Mouse (Mus musculus): ENCODE measurements at regions not wholly inside any gene's neighbourhood (a gene's known extent, or its start where the extent isn't known, plus 50 kb on each side); places are given as distances from the start of the nearest gene placed in this dataset.
"Not testable (repeated sequence)": the region's sequence is repeated elsewhere in the genome, so short reads cannot be mapped to it uniquely, and the experiment has no call there.

GRCm38 (mm10) chr1:101901601-101902000 lies 2129.0 kb downstream of the Cntnap5b start:
- not testable (repeated sequence) for TF ChIP-seq CTCF (conservative IDR thresholded peaks at IDR 0.05; ENCODE audit: low read length); POU5F1 (IDR thresholded peaks at IDR 0.05; ENCODE audit: borderline replicate concordance, low read length)

Data from E14TG2a.4 (cell line).